23 mouse cellular contexts compared by ENCODE assay signal in the genomic region with DNA sequence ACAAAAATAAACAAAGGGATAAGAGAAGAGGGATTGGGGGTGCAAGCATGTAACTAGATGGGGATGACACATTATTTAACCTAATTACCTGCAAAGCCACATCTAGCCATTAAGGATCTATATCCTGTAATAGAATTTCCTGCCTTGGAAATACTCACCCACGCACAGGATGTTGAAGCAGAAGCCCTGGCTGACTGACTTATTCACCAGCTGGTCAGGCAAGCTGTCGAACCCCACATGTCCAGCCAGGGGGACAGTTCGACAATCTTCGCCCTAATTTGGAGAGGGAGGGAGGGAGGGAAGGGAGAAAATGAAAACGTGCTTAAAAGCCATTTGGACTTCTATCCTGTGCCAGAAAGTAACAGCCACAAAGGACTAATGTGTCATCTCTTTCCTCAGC. TPM values are rescaled to one million over a fixed set of nuclear protein-coding genes. Genes with fewer than 3 reads are reported as not detected.
A peak's percentile ranks its signal among the peaks of the same experiment; 100 is the strongest.
DNase-seq lines count a peak whose midpoint lies in the region; ATAC-seq and TF ChIP-seq lines count a peak whose summit lies in the region.
"Had no signal": no experiment of that assay in that cellular context is flagged by ENCODE, and none has a peak within 500 bp of the region (broad histone marks: within the 10 kb centered on the region; RNA-seq: fewer than 3 reads in every experiment).

No protein-coding gene starts in this region.

- H3K4me1 ChIP-seq in heart, embryonic 14.5 days (ENCODE audit: control insufficient read depth in 2 of 2, insufficient read depth in 2 of 2, low read length in 2 of 2), result peaks cover 14 to 20% of the 10 kb centered on the region in 2 experiments
- H3K4me1 ChIP-seq in heart, embryonic 10.5 days, result no peaks in the 10 kb centered on the region
- no peaks in the 10 kb centered on the region for H3K4me1 ChIP-seq in kidney, embryonic 16.5 days (ENCODE audit: insufficient read depth, low read length)
- H3K4me1 ChIP-seq in hindbrain, postnatal 0 days (ENCODE audit: insufficient read depth, low read length), result no peaks in the 10 kb centered on the region
- H3K4me1 ChIP-seq: embryonic facial prominence, embryonic 13.5 days; hindbrain, embryonic 10.5 days; limb, embryonic 12.5 days; liver, embryonic 12.5 days; midbrain, embryonic 15.5 days had no signal

- no peak overlapping the region for H3K9ac ChIP-seq in heart, embryonic 14.5 days (ENCODE audit: low read length)
- no peak overlapping the region for H3K9ac ChIP-seq in kidney, embryonic 16.5 days (replicated peaks; ENCODE audit: low read length)
- H3K9ac ChIP-seq in hindbrain, postnatal 0 days (replicated peaks; ENCODE audit: low read length), result no peak overlapping the region
- H3K9ac ChIP-seq: embryonic facial prominence, embryonic 13.5 days; limb, embryonic 12.5 days; liver, embryonic 12.5 days; midbrain, embryonic 15.5 days had no signal

- no peak for DNase-seq in cerebellum, adult 8-10 months
- DNase-seq in heart, embryonic 10.5 days (ENCODE audit: low spot score), result no peak
- peak; percentile 26 to 30 for DNase-seq in cerebellum, postnatal 14 days
- DNase-seq in adrenal gland, adult 2 months, result no peak
- no peak for DNase-seq in hindbrain, postnatal 0 days (ENCODE audit: low spot score)
- DNase-seq: adrenal gland, postnatal 25 days; kidney, adult 8-10 months; kidney, postnatal 36 days; layer of hippocampus, adult 9-11 months; lung, adult 2 months had no signal

- no peak overlapping the region for H3K4me2 ChIP-seq in heart, embryonic 14.5 days (ENCODE audit: low read length)
- H3K4me2 ChIP-seq in kidney, embryonic 16.5 days (replicated peaks; ENCODE audit: low read depth, low read length), result no peak overlapping the region
- no peak overlapping the region for H3K4me2 ChIP-seq in hindbrain, postnatal 0 days (ENCODE audit: low read depth, low read length)
- H3K4me2 ChIP-seq: embryonic facial prominence, embryonic 13.5 days; limb, embryonic 12.5 days; liver, embryonic 12.5 days; midbrain, embryonic 15.5 days had no signal

- WGBS in heart, embryonic 14.5 days, result 54% methylated on average over 5 of the region's 5 CpGs
- 43% methylated on average over 5 of the region's 5 CpGs for WGBS in heart, embryonic 10.5 days
- 49% methylated on average over 5 of the region's 5 CpGs for WGBS in kidney, embryonic 16.5 days
- 58% methylated on average over 5 of the region's 5 CpGs for whole genome bisulfite sequencing in hindbrain, postnatal 0 days

- 0 out of 2 replicates have a peak, but pooled peaks cover 6% of the 10 kb centered on the region for H3K36me3 ChIP-seq in heart, embryonic 14.5 days (ENCODE audit: control insufficient read depth, insufficient read depth, low read length)
- H3K36me3 ChIP-seq in heart, embryonic 10.5 days, result no peaks in the 10 kb centered on the region
- no peaks in the 10 kb centered on the region for H3K36me3 ChIP-seq in kidney, embryonic 16.5 days (ENCODE audit: insufficient read depth, low read length)
- no peaks in the 10 kb centered on the region for H3K36me3 ChIP-seq in hindbrain, postnatal 0 days (ENCODE audit: insufficient read depth, low read length)
- H3K36me3 ChIP-seq: embryonic facial prominence, embryonic 13.5 days; liver, embryonic 12.5 days; midbrain, embryonic 15.5 days had no signal

- no peak for TF ChIP-seq CTCF in hindbrain, postnatal 0 days (IDR thresholded peaks at IDR 0.05; ENCODE audit: low read depth)

- no peak overlapping the region for H3K4me3 ChIP-seq in heart, embryonic 14.5 days (ENCODE audit: control insufficient read depth in 1 of 2, insufficient read depth in 1 of 2, low read depth in 1 of 2, low read length in 2 of 2)
- no peak overlapping the region for H3K4me3 ChIP-seq in heart, embryonic 10.5 days
- no peak overlapping the region for H3K4me3 ChIP-seq in kidney, embryonic 16.5 days (ENCODE audit: low read length)
- no peak overlapping the region for H3K4me3 ChIP-seq in hindbrain, postnatal 0 days (ENCODE audit: low read length)
- H3K4me3 ChIP-seq: embryonic facial prominence, embryonic 13.5 days; hindbrain, embryonic 10.5 days; limb, embryonic 12.5 days; liver, embryonic 12.5 days; megakaryocyte, embryonic 14.5 days; midbrain, embryonic 15.5 days; myocyte had no signal

- no peaks in the 10 kb centered on the region for H3K27me3 ChIP-seq in heart, embryonic 14.5 days (ENCODE audit: control insufficient read depth, insufficient read depth, low read length)
- no peaks in the 10 kb centered on the region for H3K27me3 ChIP-seq in heart, embryonic 10.5 days (ENCODE audit: insufficient read depth, poor library complexity, severe bottlenecking)
- no peaks in the 10 kb centered on the region for H3K27me3 ChIP-seq in kidney, embryonic 16.5 days (ENCODE audit: insufficient read depth, low read length)
- H3K27me3 ChIP-seq in hindbrain, postnatal 0 days (ENCODE audit: insufficient read depth, low read length), result no peaks in the 10 kb centered on the region
- H3K27me3 ChIP-seq: embryonic facial prominence, embryonic 13.5 days; limb, embryonic 12.5 days; liver, embryonic 12.5 days; midbrain, embryonic 15.5 days had no signal

- ATAC-seq in cerebellum, adult (ENCODE audit: insufficient number of reproducible peaks, low FRiP score, low TSS enrichment), result peak; percentile 87; the same call in 1 of the 2 replicates
- ATAC-seq in heart, embryonic 14.5 days (ENCODE audit: insufficient number of reproducible peaks, insufficient read depth, low FRiP score, low read depth), result no peak
- ATAC-seq in kidney, embryonic 16.5 days (ENCODE audit: low FRiP score, low TSS enrichment), result no peak
- no peak for ATAC-seq in hindbrain, postnatal 0 days
- ATAC-seq: forebrain, embryonic 16.5 days; inflammation-experienced regulatory T-cells, adult 6 months; liver, embryonic 12.5 days; midbrain, embryonic 15.5 days; Patski had no signal

- H3K27ac ChIP-seq in heart, embryonic 14.5 days (replicated peaks in 1 of 2; ENCODE audit: control insufficient read depth in 1 of 2, insufficient read depth in 1 of 2, low read depth in 2 of 2, low read length in 2 of 2), result peak overlapping the region; percentile 66 to 88
- no peak overlapping the region for H3K27ac ChIP-seq in heart, embryonic 10.5 days
- no peak overlapping the region for H3K27ac ChIP-seq in kidney, embryonic 16.5 days (ENCODE audit: low read length)
- no peak overlapping the region for H3K27ac ChIP-seq in hindbrain, postnatal 0 days
- H3K27ac ChIP-seq: embryonic facial prominence, embryonic 13.5 days; hindbrain, embryonic 10.5 days; limb, embryonic 12.5 days; liver, embryonic 12.5 days; midbrain, embryonic 15.5 days had no signal

- H3K9me3 ChIP-seq in heart, embryonic 14.5 days (ENCODE audit: control insufficient read depth, low read length), result no peaks in the 10 kb centered on the region
- H3K9me3 ChIP-seq in heart, embryonic 10.5 days, result no peaks in the 10 kb centered on the region
- H3K9me3 ChIP-seq in kidney, embryonic 16.5 days (ENCODE audit: low read length), result no peaks in the 10 kb centered on the region
- no peaks in the 10 kb centered on the region for H3K9me3 ChIP-seq in hindbrain, postnatal 0 days (ENCODE audit: low read length)
- H3K9me3 ChIP-seq: embryonic facial prominence, embryonic 13.5 days; hindbrain, embryonic 10.5 days; limb, embryonic 12.5 days; liver, embryonic 12.5 days; megakaryocyte, embryonic 14.5 days; midbrain, embryonic 15.5 days had no signal

RNA-seq across cellular contexts. Expression of gene Sept6, which starts 16.7 kb away (rescaled TPM):
- 55.9 and 57.1 TPM in 2 replicates for polyA plus RNA-seq in heart, embryonic 14.5 days (2014; fragmentation: Nextera tagmentation; extraction: Ambion mirVana)
- 14.9 and 19.0 TPM in 2 replicates for polyA plus RNA-seq in heart, embryonic 10.5 days (2016; fragmentation: Nextera tagmentation; extraction: Ambion mirVana)
- 21.5 and 23.5 TPM in 2 replicates for polyA plus RNA-seq in kidney, embryonic 16.5 days (2015; fragmentation: Nextera tagmentation; extraction: Ambion mirVana)
- 10 to 100 TPM; 16.7 to 24.9 TPM for total RNA-seq in adrenal gland, adult 2 months (2021)
- 8.6 and 8.8 TPM in 2 replicates for polyA plus RNA-seq in adrenal gland, adult 2 months (2012; rRNA removed)
- total RNA-seq in hindbrain, postnatal 0 days (2014; rRNA removed), result 81.3 and 106 TPM in 2 replicates
- polyA plus RNA-seq in hindbrain, postnatal 0 days (2015; fragmentation: Nextera tagmentation; extraction: Ambion mirVana), result 55.0 and 59.6 TPM in 2 replicates

Comparison
In these comparisons a context has a peak if more than half of its experiments do, and no peak if none do; other contexts are left out.
1. DNase-seq: peak in cerebellum, postnatal 14 days (2 of 2); none in cerebellum, adult 8-10 months (single experiment), heart, embryonic 10.5 days (single experiment), adrenal gland, adult 2 months (single experiment) and hindbrain, postnatal 0 days (single experiment).
2. H3K27ac ChIP-seq: peak in heart, embryonic 14.5 days (2 of 2); none in heart, embryonic 10.5 days (single experiment), kidney, embryonic 16.5 days (single experiment) and hindbrain, postnatal 0 days (single experiment).